Mouse (Mus musculus): ENCODE measurements around the gene Prdm16. TPM values are rescaled to one million over a fixed set of nuclear protein-coding genes. Genes with fewer than 3 reads are reported as not detected.

The Prdm16 gene
- total RNA-seq, 1 experiment from 2014 or later = 6.5 TPM

Other genes with a start within 250 kb of the Prdm16 start
- not detected in 2 replicates for gene Actrt2, start 31.0 kb upstream of the Prdm16 start, total RNA-seq (2021)
- 0.52 TPM in 1 of 2 replicates, not detected in the other for gene Ttc34, start 200.6 kb upstream of the Prdm16 start, total RNA-seq (2021)
- gene Mmel1, start 232.7 kb upstream of the Prdm16 start, total RNA-seq (2021) = 5.6 and 6.2 TPM in 2 replicates